Mouse (Mus musculus) brain, embryonic 14.5 days (tissue): Measurements from ENCODE around the gene Ap5s1. TPM values are rescaled to one million over a fixed set of nuclear protein-coding genes. Genes with fewer than 3 reads are reported as not detected.
A peak's percentile ranks its signal among the peaks of the same experiment; 100 is the strongest.

Experiments
- DNase-seq: peaks from one replicate; pipeline ENCODE4 v3.0.0-alpha.2; 2011; ENCODE audit warnings: low read depth
- CTCF ChIP-seq: fragments of 200-500 bp; IDR thresholded peaks from 2 replicates; pipeline ENCODE4 v1.5.1; 2012; ENCODE audit warnings: inconsistent platforms, mild to moderate bottlenecking, moderate library complexity, borderline replicate concordance; ENCODE audit not compliant: insufficient read depth, insufficient read length; ENCODE audit errors: extremely low read depth
- POLR2A ChIP-seq: fragments of 200-500 bp; IDR thresholded peaks from 2 replicates; pipeline ENCODE4 v1.6.1; 2012; ENCODE audit warnings: mild to moderate bottlenecking, inconsistent platforms, borderline replicate concordance; ENCODE audit not compliant: poor library complexity, insufficient read depth, insufficient read length, severe bottlenecking; ENCODE audit errors: extremely low read depth
- polyA plus RNA-seq: library from polyadenylated mRNA; depleted of rRNA; stranded (reverse); fragments of >200 nt; gene quantifications from 2 replicates; pipeline ENCODE4 v1.2.3, GENCODE M21; 2012; rRNA removed

The Ap5s1 gene
- polyA plus RNA-seq: 34.9 and 45.3 TPM in 2 replicates

GRCm38 (mm10) chr2:131206778-131207177 lies at the start of gene Ap5s1:
TSS of gene Ap5s1 (plus strand) at chr2:131207078.
- DNase-seq: no peak
- TF ChIP-seq CTCF (no peak), POLR2A (no peak)

- no peak for DNase-seq
- TF ChIP-seq POLR2A: no peak
- no peak for TF ChIP-seq CTCF
These were observed 47.4 kb upstream of the Ap5s1 start for GRCm38 (mm10) chr2:131159491-131159910.

- peak; percentile 81 for TF ChIP-seq POLR2A
- TF ChIP-seq CTCF: no peak
These were observed 46.8 kb upstream of the Ap5s1 start, which contains the start of gene 1700037H04Rik for GRCm38 (mm10) chr2:131159938-131160581. TSS of gene 1700037H04Rik (minus strand) at chr2:131160081.

GRCm38 (mm10) chr2:131160671-131161111 lies 46.2 kb upstream of the Ap5s1 start:
- DNase-seq: no peak
- TF ChIP-seq CTCF (no peak), POLR2A (no peak)

More at GRCm38 (mm10) chr2:131159938-131160581, 46.8 kb upstream of the Ap5s1 start, which contains the start of gene 1700037H04Rik:
- peak; percentile 100 for DNase-seq

GRCm38 (mm10) chr2:131163924-131164323 lies 43.0 kb upstream of the Ap5s1 start:
- no peak for DNase-seq
- no peak for TF ChIP-seq POLR2A
- TF ChIP-seq CTCF: no peak

- no peak for TF ChIP-seq CTCF
- no peak for TF ChIP-seq POLR2A
- no peak for DNase-seq
These were observed 40.7 kb upstream of the Ap5s1 start for GRCm38 (mm10) chr2:131166172-131166571.

GRCm38 (mm10) chr2:131167984-131168383 lies 38.9 kb upstream of the Ap5s1 start:
- no peak for DNase-seq
- TF ChIP-seq POLR2A: no peak
- no peak for TF ChIP-seq CTCF

GRCm38 (mm10) chr2:131168914-131169313 lies 38.0 kb upstream of the Ap5s1 start:
- no peak for TF ChIP-seq POLR2A
- no peak for TF ChIP-seq CTCF
- DNase-seq: peak; percentile 30

- no peak for TF ChIP-seq CTCF
- no peak for TF ChIP-seq POLR2A
These were observed 35.9 kb upstream of the Ap5s1 start for GRCm38 (mm10) chr2:131170936-131171335.

GRCm38 (mm10) chr2:131171401-131172104 lies 35.3 kb upstream of the Ap5s1 start:
- TF ChIP-seq CTCF (0 out of 2 replicates have a peak, but pooled peaks have one; percentile 2), POLR2A (no peak)
- no peak for DNase-seq

More at GRCm38 (mm10) chr2:131170936-131171335, 35.9 kb upstream of the Ap5s1 start:
- DNase-seq: no peak

- TF ChIP-seq CTCF: no peak
- no peak for TF ChIP-seq POLR2A
- DNase-seq: no peak
These were observed 34.6 kb upstream of the Ap5s1 start for GRCm38 (mm10) chr2:131172322-131172721.
